Mouse (Mus musculus): ENCODE data around the gene Apopt1.

Gene Apopt1

DNA sequence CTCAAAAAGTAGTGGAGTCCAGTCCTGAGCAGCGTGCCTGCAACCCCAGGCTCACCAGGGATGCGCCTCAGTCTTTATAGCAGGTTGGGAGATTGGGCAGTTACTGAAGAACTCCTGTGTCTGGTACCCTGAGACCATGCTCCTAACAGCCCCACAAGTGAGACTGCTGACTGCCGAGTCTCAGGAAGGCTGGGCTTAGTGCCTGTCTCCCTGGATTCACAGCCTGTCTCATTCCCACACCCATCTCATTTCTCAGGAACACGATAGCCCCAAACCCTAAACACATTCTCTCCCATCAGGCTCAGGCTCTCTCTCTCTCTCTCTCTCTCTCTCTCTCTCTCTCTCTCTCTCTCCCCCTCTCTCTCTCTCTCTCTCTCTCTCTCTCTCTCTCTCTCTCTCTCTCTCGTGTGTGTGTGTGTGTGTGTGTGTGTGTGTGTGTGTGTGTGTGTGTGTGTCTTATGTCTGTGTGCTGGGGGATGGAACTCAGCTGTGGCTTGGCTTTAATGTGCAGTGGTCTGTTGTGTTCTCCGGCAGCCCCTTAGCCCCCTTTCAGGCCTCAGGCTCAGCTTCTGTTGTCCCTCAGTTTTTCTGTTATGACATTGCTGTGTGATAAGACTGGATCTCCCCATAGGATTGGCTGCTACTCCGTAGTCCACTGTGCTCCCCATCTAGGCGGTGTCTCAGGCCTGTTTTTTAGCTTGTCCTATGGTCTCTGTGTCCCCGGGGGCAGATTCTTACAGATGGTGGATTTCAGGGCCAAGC, 56.9 kb downstream of the Apopt1 start:
- WGBS = 55% methylated on average over 8 of the region's 9 CpGs

DNA sequence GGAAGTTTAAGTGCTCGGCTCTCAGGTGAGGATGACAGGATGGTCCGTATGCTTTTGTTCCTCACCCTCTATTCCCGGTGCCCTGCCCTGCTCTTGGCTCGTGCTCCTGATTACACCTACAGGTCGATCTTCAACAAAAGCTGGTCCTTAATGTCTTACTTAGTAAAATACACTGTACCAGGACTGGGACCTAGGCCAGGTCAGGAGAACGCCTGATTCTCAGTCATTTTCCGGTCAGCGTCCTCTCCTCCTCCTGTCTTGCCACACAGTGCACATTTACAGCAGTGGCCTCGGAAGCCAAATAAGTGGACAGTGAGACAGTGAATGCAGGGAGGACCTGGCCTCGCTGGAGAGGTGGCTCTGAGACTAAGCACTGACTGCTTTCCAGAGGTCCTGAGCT, 57.6 kb downstream of the Apopt1 start:
- 82% methylated on average over 10 of the region's 10 CpGs for WGBS

DNA sequence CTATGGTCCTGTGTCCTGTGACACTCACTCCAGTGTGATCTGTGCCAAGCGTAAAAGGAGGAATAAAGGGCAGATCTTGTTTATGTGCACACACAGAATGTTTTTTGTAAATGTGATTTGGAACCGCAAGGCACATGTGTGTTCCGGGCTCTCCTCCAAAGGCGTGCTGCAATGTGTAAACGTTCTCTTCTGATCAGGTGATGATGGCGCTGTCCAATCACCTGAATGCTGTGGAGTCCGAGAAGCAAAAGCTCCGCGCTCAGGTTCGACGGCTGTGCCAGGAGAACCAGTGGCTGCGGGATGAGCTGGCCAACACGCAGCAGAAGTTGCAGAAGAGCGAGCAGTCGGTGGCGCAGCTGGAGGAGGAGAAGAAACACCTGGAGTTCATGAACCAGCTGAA, 61.1 kb downstream of the Apopt1 start:
- 67% methylated on average over 16 of the region's 16 CpGs for WGBS

DNA sequence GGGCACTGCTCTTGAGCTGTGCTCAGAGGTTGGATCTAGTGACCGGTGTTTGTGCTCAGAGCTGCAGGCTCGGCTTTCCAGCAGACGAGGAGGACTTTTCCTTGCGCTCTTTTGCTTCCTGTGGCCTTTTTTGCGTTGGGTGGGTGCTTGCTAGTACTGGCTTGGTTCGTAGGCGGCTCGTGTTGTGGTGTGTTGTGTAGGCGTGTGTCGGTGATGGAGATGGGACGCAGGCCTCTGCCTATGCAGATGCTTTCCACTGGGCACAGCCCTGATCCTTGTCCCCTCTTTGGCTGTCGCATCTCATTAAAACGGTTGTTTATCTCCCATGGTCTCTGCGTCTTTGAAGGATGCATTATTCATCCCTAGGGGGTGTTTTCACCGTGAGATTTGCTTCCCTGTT, 61.8 kb downstream of the Apopt1 start:
- 54% methylated on average over 15 of the region's 15 CpGs for WGBS

DNA sequence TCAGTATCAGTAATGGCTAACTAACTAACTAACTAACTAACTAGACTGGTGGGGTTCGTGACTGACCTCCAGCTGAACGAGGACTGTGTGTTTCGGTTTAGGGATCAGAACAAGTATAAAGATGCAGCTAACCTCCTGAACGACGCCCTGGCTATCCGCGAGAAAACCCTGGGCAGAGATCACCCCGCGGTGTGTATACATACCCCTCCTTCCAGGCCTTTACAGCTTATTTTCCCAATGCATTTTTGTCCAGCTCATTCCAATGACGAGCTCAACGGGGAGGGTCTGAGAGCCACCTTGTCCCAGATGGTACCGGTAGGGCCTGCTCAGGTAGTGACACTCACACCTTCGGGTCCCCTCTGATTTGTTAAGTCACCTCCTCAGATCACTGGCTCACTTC, 64.9 kb downstream of the Apopt1 start:
- 91% methylated on average over 13 of the region's 13 CpGs for WGBS

DNA sequence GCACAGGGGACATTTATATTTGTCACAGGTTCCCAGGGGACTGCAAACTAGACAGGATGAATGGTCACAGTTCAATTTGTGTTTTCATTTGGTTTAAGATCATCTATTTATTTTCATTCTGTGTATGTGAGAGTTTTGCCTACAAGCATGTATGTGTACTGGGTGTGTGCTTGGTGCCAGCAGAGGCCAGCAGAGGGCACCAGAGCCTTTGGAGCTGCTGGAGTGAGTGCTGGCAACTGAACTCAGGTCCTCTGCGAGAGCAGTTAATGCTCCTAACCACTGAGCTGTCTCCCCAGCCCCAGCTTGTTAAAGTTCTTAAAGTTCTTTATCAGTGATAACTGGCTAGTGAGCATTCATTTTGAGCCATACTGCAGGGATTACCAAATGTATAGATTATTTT, 66.5 kb downstream of the Apopt1 start:
- 92% methylated on average over 1 of the region's 1 CpGs for WGBS

DNA sequence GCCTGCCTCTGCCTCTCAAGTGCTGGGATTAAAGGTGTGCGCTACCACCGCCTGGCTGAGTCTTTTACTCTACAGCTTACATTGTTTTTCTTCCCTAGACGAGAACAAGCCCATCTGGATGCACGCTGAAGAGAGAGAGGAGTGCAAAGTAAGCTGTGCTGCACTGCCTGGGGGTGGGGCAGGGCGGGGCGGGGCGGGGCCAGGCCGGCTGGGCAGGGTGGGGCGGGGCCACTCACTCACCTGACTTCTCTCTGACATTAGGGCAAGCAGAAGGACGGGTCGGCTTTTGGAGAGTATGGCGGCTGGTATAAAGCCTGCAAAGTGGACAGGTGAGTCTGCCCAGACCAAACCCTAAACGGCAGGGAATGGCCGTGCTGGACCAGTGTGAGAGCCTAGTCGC, 72.1 kb downstream of the Apopt1 start:
- 72% methylated on average over 15 of the region's 15 CpGs for WGBS

DNA sequence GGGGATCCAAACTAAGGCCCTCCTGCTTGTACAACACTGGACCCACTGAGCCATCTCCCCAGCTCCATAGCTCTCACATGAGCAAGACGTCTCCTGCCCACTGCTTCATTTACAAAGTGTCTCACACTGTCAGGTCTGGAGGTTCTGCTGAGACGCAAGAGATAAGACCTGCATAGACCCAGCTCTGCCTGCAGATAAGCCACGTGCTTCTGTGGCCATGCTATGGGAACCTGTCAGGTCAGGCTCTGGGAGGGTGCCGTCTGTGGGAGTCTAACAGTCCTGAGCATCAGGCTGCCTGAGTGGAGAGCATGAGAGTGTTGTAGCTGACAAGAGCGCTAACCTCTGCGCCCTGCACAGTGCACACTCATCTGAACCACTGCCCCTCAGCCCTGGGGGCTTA, 74.0 kb downstream of the Apopt1 start:
- 88% methylated on average over 6 of the region's 6 CpGs for WGBS

DNA sequence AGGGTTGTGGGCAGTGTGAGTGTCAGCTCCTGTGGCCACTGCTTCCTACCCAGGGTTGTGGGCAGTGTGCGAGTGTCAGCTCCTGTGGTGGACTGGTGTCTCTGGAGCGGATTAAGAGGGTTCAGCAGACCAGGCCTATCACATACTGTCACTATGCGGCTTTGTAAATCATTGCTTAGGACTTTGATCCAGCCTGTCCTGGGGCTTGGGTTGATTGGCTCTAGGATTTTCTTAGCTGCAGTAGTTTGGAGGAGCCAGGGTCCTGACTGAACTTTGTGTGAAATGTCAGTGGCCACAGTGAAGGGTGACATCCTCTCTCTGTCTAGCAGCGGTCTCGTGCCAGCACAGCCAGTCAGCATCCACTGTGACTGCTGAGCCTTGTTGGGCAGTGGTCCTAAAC, 77.0 kb downstream of the Apopt1 start:
- WGBS = 92% methylated on average over 5 of the region's 5 CpGs

DNA sequence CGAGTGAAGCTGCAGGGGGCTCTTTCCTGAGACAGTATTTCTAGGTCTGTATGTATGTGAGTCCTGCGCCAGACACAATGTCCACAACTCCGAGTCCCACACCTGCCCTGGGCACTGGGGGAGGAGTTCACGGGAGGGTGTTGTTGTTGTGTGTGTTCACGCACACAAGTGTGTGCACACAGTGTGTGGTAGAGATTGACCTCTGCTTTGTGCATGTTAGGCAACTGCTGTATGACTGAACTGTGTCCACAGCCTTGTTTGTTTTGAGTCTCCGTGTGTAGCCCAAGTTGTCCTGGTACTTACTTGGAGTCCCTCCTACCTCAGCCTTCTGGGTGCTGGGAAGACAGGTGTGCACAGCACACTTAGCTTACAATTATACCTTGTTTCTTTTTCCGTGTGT, 77.6 kb downstream of the Apopt1 start:
- WGBS = 86% methylated on average over 7 of the region's 7 CpGs

DNA sequence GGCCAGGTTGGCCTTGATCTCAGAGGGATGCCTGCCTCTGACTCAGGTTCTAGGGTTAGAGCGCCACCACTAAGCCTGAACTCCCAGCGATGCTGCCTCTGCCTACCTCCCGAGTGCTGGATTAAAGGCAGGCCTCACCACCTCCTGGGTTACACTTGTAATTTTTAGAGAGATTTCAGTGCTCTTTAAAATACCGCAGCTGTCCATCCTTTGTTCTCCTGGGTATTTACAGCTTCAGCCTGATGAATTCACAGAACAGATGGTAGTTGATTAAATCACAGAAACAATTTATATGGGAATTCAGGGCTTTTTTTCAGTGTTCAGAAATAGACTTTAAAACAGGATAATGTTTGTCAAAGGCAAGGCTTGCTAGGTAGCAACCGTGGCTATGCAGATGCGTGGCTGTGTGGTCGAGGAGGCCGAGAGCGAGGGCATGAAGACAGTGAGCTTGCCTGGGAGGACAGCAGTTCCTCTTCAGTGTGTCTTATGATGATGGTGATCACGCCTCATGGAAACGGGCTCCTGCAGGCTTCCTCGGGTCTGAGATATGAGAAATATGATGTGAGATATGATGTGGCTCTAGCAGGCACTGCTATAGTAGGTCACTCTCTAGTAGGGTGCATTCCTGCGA, 78.5 kb downstream of the Apopt1 start:
- 55% methylated on average over 13 of the region's 13 CpGs for WGBS

DNA sequence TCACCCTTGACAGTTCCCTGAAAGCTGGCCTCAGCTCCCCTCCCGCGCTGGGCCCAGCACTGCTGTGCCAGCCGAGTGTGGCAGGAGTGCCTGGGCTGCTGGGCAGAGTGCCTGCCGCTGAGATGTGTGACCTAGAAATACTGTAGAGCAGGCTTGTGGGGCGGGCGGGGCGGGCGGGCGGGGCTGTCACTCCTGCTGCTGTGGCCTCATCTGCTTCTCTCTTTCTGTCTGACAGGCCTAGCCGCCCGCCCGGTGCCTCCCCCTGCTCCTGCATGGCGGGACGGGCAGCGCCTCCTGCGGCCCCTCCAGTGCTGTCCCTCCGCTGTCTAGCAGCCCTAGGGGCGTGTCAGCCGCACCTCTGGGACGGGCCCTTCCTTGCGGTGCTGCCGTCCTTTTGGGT, 81.0 kb downstream of the Apopt1 start:
- 52% methylated on average over 22 of the region's 22 CpGs for WGBS

DNA sequence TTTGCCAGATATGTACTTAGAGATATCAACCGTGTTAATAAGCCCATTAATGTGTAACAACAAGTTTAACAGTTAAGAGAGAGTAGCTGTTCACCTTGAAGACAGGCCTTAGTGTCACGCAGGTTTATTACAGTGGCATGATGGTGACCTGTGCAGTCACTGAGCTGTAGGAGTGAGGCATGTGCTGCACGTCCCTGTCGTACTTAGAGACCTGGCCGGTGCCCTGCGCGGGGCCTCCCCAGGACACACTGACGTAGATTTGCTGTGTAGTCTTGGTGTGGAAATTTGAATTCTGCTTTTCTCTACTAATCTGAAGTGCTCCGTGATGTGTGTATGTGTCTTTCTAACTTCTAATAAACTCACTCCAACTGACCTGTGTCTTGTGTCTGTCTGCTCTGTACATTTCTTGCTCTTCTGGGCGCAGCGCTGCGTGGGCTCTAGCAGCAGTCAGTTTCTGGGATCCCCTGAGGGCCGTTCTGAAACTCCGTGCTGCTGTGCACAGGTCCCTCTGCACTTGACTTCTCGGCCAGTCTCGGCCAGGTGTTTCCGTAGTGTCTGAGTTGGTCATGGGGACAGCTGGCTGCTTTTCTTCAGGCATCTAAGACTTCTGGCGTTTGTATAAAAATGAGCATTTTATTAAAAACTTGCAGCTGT, 81.6 kb downstream of the Apopt1 start:
- WGBS = 86% methylated on average over 18 of the region's 18 CpGs

DNA sequence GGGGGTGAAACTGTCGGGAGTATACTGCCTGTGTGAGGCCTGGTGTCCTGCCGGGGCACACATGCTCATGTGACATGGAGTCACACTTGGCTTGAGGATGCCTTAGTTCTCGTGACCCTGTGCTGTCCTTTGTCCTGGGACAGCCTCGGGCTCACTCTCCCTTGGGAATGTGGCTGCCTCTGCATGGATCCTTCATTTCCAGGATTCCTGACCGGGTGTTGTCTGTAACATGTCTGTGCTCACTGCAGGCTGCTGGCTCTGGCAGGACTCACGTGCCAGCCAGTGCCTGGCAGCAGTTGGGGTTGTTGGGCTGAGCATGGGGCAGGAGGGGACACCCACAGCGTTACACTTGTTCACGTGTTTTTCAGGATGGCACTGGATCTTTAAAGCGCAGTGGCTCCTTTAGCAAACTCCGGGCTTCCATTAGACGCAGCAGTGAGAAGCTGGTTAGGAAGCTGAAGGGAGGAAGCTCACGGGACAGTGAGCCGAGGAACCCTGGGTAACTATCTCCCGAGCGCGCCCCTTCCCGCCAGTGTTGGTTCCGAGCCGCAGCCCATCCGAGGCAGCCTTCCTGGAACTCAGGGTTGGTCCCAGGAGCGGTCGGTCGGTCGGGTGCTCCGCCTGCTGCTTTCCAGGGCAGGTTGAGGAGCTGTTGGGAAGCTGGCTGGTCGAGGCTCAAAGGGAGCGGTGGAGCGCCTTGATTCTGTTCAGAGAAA, 82.3 kb downstream of the Apopt1 start:
- 81% methylated on average over 28 of the region's 28 CpGs for WGBS

DNA sequence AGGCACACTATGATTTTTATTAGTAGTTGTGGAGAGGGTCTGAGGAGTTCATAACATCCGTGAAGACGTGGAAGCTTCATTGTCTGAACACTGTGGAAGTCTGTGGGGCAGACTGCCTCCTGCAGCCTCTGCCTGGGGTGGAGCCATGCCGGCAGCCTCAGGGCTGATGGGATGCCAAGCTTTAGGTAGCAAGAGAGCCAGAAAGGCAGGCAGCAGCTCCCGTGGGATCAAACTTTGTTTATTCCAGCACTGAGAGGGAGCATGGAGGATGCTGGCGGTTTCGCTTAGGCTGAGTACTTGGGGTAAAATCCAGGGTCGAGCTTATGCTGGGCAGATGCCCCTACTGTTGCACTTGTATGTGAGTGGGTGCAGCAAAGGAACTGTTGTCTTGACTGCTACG, 84.2 kb downstream of the Apopt1 start:
- WGBS = 50% methylated on average over 8 of the region's 8 CpGs

DNA sequence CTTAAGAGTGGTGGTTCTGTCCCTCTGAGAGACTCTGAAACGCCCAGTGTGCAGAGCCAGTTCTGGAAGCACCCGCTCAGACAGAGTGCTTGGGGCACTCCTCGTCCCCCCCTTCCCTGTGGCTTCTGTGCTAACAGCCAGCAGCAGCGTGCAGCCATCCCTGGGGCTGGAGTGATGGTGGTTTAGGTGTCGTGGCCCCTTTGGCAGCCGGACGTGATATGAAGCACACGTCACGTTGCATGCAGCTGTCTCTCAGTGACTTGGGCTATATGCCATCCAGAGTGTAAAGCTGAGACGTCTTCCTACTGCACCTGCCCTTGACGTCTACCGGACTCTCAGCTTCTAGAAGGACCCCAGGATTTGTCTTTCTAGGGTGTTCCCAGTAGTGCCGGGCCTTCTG, 85.4 kb downstream of the Apopt1 start:
- 77% methylated on average over 13 of the region's 13 CpGs for WGBS

DNA sequence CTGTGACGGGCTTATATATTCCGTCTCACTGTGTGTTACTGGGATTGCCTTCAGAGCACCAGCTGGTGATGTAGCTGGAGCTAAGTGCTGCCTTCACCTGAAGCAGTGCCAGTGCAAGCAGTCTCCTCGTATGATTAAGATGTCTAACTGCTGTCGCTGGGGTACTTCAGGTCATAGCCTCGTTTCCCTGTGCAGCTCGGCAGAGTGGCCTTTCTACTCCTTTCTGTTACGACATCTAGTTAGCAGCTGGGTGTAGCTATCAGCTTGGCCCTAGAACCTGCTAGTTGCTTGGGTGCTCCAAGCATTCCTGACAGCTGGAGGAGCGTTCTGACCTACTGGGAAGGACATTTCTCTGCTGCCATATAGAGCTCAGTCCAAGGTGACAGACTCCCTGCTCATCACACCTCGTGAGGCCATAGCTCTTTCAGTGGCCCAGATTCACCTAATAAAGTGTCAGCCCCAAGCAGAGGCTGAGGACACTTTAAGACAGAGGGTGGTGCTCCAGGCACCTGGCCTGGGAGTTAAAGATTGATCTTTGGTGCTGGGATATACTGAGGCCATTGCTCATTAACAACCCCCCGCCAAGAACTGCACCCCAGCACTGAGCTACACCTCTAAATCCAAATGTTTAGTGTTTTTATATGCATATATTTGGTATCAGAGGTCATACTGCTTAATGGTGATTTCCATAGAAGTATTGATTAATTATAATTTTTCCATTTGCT, 87.6 kb downstream of the Apopt1 start:
- WGBS = 54% methylated on average over 10 of the region's 10 CpGs

DNA sequence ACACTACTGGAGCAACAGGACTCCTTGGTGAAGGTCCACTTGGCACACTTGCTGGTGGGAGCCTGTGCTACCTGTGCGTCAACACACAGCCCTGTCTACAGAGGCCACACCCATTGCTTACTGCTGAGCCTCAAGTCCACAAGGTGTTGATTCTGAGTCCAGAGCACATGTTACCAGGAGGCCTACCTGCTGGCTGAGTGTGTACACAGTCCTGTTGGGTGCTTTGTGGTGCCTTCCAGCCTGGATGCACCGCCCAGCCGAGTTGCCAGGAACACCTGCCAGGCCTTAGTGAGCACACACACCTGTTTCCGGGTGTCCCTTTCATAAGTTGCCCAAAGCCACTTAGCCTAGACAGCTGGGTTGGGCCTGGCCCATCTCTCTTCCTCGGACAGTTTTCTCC, 90.5 kb downstream of the Apopt1 start:
- WGBS = 82% methylated on average over 5 of the region's 5 CpGs
